Comparison of ENCODE assay signal across 23 mouse cellular contexts in the genomic region with DNA sequence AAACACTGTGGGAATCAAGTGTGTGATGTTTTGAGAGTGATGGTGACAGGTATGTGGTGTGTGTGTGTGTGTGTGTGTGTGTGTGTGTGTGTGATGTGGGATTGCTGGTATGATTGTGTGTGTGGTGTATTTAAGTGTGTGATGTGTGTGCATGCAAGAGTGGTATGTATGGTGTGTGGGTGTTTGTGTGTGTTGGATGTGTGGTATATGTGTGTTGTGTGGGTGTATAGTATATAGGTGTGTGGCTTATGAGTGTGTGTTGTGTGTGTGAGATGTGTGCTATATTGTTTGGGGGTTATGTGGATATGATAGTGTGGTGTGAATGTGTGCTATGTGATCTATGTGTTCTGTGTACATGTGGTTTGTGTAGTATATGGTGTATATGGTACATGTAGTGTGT.
"Had no signal": no experiment of that assay in that cellular context is flagged by ENCODE, and none has a peak within 500 bp of the region (broad histone marks: within the 10 kb centered on the region; RNA-seq: fewer than 3 reads in every experiment).

No protein-coding gene starts in this region.

- DNase-seq: gastrocnemius, postnatal 14 days; gastrocnemius, postnatal 36 days; heart, adult 11 months; heart, adult 2 months; heart, postnatal 10 days; heart, postnatal 36 days; kidney, adult 11 months; kidney, adult 2 months; kidney, postnatal 14 days; kidney, postnatal 36 days; layer of hippocampus, adult 9-11 months; layer of hippocampus, postnatal 36 days; left cerebral cortex, postnatal 4 days had no signal

- H3K9me3 ChIP-seq: hindbrain, embryonic 13.5 days; hindbrain, embryonic 15.5 days; kidney, embryonic 15.5 days; limb, embryonic 13.5 days; limb, embryonic 15.5 days; liver, embryonic 12.5 days had no signal

- H3K4me2 ChIP-seq: heart, embryonic 11.5 days; hindbrain, embryonic 13.5 days; hindbrain, embryonic 15.5 days; kidney, embryonic 15.5 days; limb, embryonic 13.5 days; limb, embryonic 15.5 days; liver, embryonic 12.5 days had no signal

- H3K4me3 ChIP-seq: heart, adult 2 months; hindbrain, embryonic 13.5 days; hindbrain, embryonic 15.5 days; kidney, embryonic 15.5 days; limb, embryonic 13.5 days; limb, embryonic 15.5 days; liver, embryonic 12.5 days had no signal

- H3K9ac ChIP-seq: hindbrain, embryonic 13.5 days; hindbrain, embryonic 15.5 days; kidney, embryonic 15.5 days; limb, embryonic 13.5 days; limb, embryonic 15.5 days; liver, embryonic 12.5 days had no signal

- H3K4me1 ChIP-seq: hindbrain, embryonic 15.5 days had no signal

- ATAC-seq: hindbrain, postnatal 0 days; intestine, embryonic 16.5 days; liver, embryonic 12.5 days had no signal

- H3K36me3 ChIP-seq: hindbrain, embryonic 13.5 days; hindbrain, embryonic 15.5 days; kidney, embryonic 15.5 days; limb, embryonic 13.5 days; limb, embryonic 15.5 days; liver, embryonic 12.5 days had no signal

- H3K27me3 ChIP-seq: hindbrain, embryonic 13.5 days; hindbrain, embryonic 15.5 days; kidney, embryonic 15.5 days; limb, embryonic 13.5 days; limb, embryonic 15.5 days; liver, embryonic 12.5 days had no signal

- H3K27ac ChIP-seq: heart, adult 2 months; hindbrain, embryonic 13.5 days; hindbrain, embryonic 15.5 days; hindbrain, postnatal 0 days; kidney, embryonic 15.5 days; kidney, postnatal 0 days; limb, embryonic 13.5 days; limb, embryonic 15.5 days; liver, embryonic 12.5 days had no signal
